Mouse (Mus musculus): Measurements from ENCODE around the gene Fam229b.

- TF ChIP-seq CTCF (IDR thresholded peaks at IDR 0.05; ENCODE audit: low read depth, low read length) (no peak), POLR2A (IDR thresholded peaks at IDR 0.05; ENCODE audit: borderline replicate concordance, low read depth, low read length) (no peak)
These were observed 7.7 kb upstream of the Fam229b start for GRCm38 (mm10) chr10:39141401-39141800.
